Mouse (Mus musculus) midbrain, embryonic 11.5 days (tissue): ENCODE results near the gene Tax1bp1. TPM values are rescaled to one million over a fixed set of nuclear protein-coding genes. Genes with fewer than 3 reads are reported as not detected.
A peak's percentile ranks its signal among the peaks of the same experiment; 100 is the strongest.

Experiments
- ATAC-seq: fragments of 200-750 bp; cut with Nextera tagmentation; 2 replicates; pipeline ENCODE4 v1.8.0; 2017; ENCODE audit warnings: moderate TSS enrichment, moderate library complexity; ENCODE audit not compliant: low FRiP score
- DNase-seq: peaks from one replicate; pipeline ENCODE4 v3.0.0; 2015; ENCODE audit warnings: low spot score; ENCODE audit errors: missing footprints
- H3K27ac ChIP-seq: fragments of 300-500 bp; sonication (generic); 2 replicates; pipeline ENCODE4 v1.5.1; 2014; ENCODE audit warnings: low read depth, low read length
- H3K27me3 ChIP-seq: fragments of 300-500 bp; sonication (generic); 2 replicates; pipeline ENCODE4 v1.6.1; 2014; ENCODE audit warnings: mild to moderate bottlenecking, low read length, moderate library complexity, mixed read lengths; ENCODE audit not compliant: control insufficient read depth, insufficient read depth
- H3K36me3 ChIP-seq: fragments of 300-500 bp; sonication (generic); 2 replicates; pipeline ENCODE4 v1.6.1; 2014; ENCODE audit warnings: mild to moderate bottlenecking, low read length, moderate library complexity, mixed read lengths; ENCODE audit not compliant: control insufficient read depth, insufficient read depth
- H3K4me1 ChIP-seq: fragments of 300-500 bp; sonication (generic); 2 replicates; pipeline ENCODE4 v1.6.1; 2014; ENCODE audit warnings: low read length; ENCODE audit not compliant: control insufficient read depth, insufficient read depth
- H3K4me2 ChIP-seq: fragments of 300-500 bp; sonication (generic); 2 replicates; pipeline ENCODE4 v1.6.1; 2014; ENCODE audit warnings: mild to moderate bottlenecking, moderate library complexity
- H3K4me3 ChIP-seq: fragments of 300-500 bp; sonication (generic); 2 replicates; pipeline ENCODE4 v1.5.1; 2014; ENCODE audit warnings: low read depth, low read length
- H3K9ac ChIP-seq: fragments of 300-500 bp; sonication (generic); 2 replicates; pipeline ENCODE4 v1.6.1; 2014; ENCODE audit warnings: low read length
- H3K9me3 ChIP-seq: fragments of 300-500 bp; sonication (generic); 2 replicates; pipeline ENCODE4 v1.6.1; 2016; ENCODE audit warnings: low read length; ENCODE audit not compliant: control insufficient read depth
- WGBS: fragments of 180-500 bp; shearing (Covaris S2); extraction: QIAGEN DNeasy Blood & Tissue Kit; methylation state at CpG from one replicate; pipeline ENCODE4 v1.1.7; 2014; 5-methylcytosine and 5-hydroxymethylcytosine counted together
- polyA plus RNA-seq: library from polyadenylated mRNA; unstranded; fragments of >200 nt; fragmentation: Nextera tagmentation; extraction: Ambion mirVana; gene quantifications from 2 replicates; pipeline ENCODE4 v1.2.1, GENCODE M21; 2014

Tax1bp1 gene
- polyA plus RNA-seq, 1 experiment from 2014 or later: 144 TPM

- no peaks in the 10 kb centered on the region for H3K9me3 ChIP-seq
- no peaks in the 10 kb centered on the region for H3K4me1 ChIP-seq
- no peak for ATAC-seq
- H3K4me3 ChIP-seq: no peak overlapping the region
- WGBS: 71% methylated on average over 4 of the region's 4 CpGs
- no peak overlapping the region for H3K27ac ChIP-seq
- DNase-seq: no peak
- H3K9ac ChIP-seq: no peak overlapping the region
- no peaks in the 10 kb centered on the region for H3K27me3 ChIP-seq
- H3K36me3 ChIP-seq: no peaks in the 10 kb centered on the region
- H3K4me2 ChIP-seq: no peak overlapping the region
Measured at GRCm38 (mm10) chr6:52697964-52698535, 15.5 kb upstream of the Tax1bp1 start.

GRCm38 (mm10) chr6:52699050-52699449 is 14.5 kb upstream of the Tax1bp1 start:
- DNase-seq: no peak
- no peaks in the 10 kb centered on the region for H3K4me1 ChIP-seq
- H3K36me3 ChIP-seq: no peaks in the 10 kb centered on the region
- no peak overlapping the region for H3K4me2 ChIP-seq
- H3K9ac ChIP-seq: no peak overlapping the region
- 97% methylated on average over 1 of the region's 1 CpGs for WGBS
- no peak overlapping the region for H3K27ac ChIP-seq
- no peaks in the 10 kb centered on the region for H3K27me3 ChIP-seq
- no peak overlapping the region for H3K4me3 ChIP-seq
- no peak for ATAC-seq
- no peaks in the 10 kb centered on the region for H3K9me3 ChIP-seq

GRCm38 (mm10) chr6:52699899-52700298 is 13.6 kb upstream of the Tax1bp1 start:
- DNase-seq: no peak
- Histone ChIP-seq H3K4me1 (no peaks in the 10 kb centered on the region), H3K27me3 (no peaks in the 10 kb centered on the region), H3K9me3 (no peaks in the 10 kb centered on the region), H3K9ac (no peak overlapping the region), H3K36me3 (no peaks in the 10 kb centered on the region), H3K4me2 (no peak overlapping the region), H3K4me3 (no peak overlapping the region), H3K27ac (no peak overlapping the region)
- no peak for ATAC-seq
- 91% methylated on average over 4 of the region's 4 CpGs for WGBS

- Histone ChIP-seq H3K27me3 (no peaks in the 10 kb centered on the region), H3K4me3 (no peak overlapping the region), H3K27ac (no peak overlapping the region), H3K9ac (no peak overlapping the region), H3K9me3 (no peaks in the 10 kb centered on the region), H3K4me2 (no peak overlapping the region), H3K36me3 (no peaks in the 10 kb centered on the region), H3K4me1 (no peaks in the 10 kb centered on the region)
- DNase-seq (no peak), ATAC-seq (no peak)
- WGBS: 86% methylated on average over 2 of the region's 2 CpGs
Measured at GRCm38 (mm10) chr6:52703263-52703662, 10.3 kb upstream of the Tax1bp1 start.

GRCm38 (mm10) chr6:52705280-52705679 is 8.2 kb upstream of the Tax1bp1 start:
- H3K4me2 ChIP-seq: no peak overlapping the region
- no peak overlapping the region for H3K9ac ChIP-seq
- H3K27me3 ChIP-seq: no peaks in the 10 kb centered on the region
- ATAC-seq: no peak
- H3K27ac ChIP-seq: no peak overlapping the region
- H3K9me3 ChIP-seq: no peaks in the 10 kb centered on the region
- no peak overlapping the region for H3K4me3 ChIP-seq
- no peaks in the 10 kb centered on the region for H3K36me3 ChIP-seq
- no peaks in the 10 kb centered on the region for H3K4me1 ChIP-seq
- DNase-seq: no peak

- WGBS: 93% methylated on average over 5 of the region's 5 CpGs
- H3K9me3 ChIP-seq: no peaks in the 10 kb centered on the region
- no peak overlapping the region for H3K27ac ChIP-seq
- DNase-seq (no peak), ATAC-seq (no peak)
- H3K4me1 ChIP-seq: no peaks in the 10 kb centered on the region
- no peaks in the 10 kb centered on the region for H3K27me3 ChIP-seq
- no peak overlapping the region for H3K4me2 ChIP-seq
- no peak overlapping the region for H3K4me3 ChIP-seq
- H3K9ac ChIP-seq: no peak overlapping the region
- H3K36me3 ChIP-seq: no peaks in the 10 kb centered on the region
Measured at GRCm38 (mm10) chr6:52707815-52708214, 5.7 kb upstream of the Tax1bp1 start.

GRCm38 (mm10) chr6:52712563-52712962 is 966 bp upstream of the Tax1bp1 start:
- no peak for DNase-seq
- Histone ChIP-seq H3K27ac (no peak overlapping the region), H3K4me3 (no peak overlapping the region), H3K27me3 (no peaks in the 10 kb centered on the region), H3K9me3 (no peaks in the 10 kb centered on the region), H3K4me2 (no peak overlapping the region), H3K4me1 (no peaks in the 10 kb centered on the region; the same call in 1 of the 2 replicates), H3K36me3 (no peaks in the 10 kb centered on the region), H3K9ac (no peak overlapping the region)
- WGBS: 81% methylated on average over 2 of the region's 2 CpGs
- no peak for ATAC-seq

GRCm38 (mm10) chr6:52713897-52714509 is 474 bp downstream of the Tax1bp1 start:
- Histone ChIP-seq H3K36me3 (no peaks in the 10 kb centered on the region), H3K4me1 (no peaks in the 10 kb centered on the region; the same call in 1 of the 2 replicates), H3K4me3 (peak overlapping the region; percentile 97), H3K27ac (peak overlapping the region; percentile 65; the same call in 1 of the 2 replicates), H3K9ac (peak overlapping the region; percentile 90), H3K27me3 (no peaks in the 10 kb centered on the region), H3K9me3 (no peaks in the 10 kb centered on the region), H3K4me2 (peak overlapping the region; percentile 69)
- WGBS: under 1% methylated on average over 50 of the region's 52 CpGs
- DNase-seq (peak; percentile 97), ATAC-seq (peak; percentile 83)

- Histone ChIP-seq H3K9me3 (no peaks in the 10 kb centered on the region), H3K4me2 (no peak overlapping the region), H3K27ac (no peak overlapping the region), H3K9ac (no peak overlapping the region), H3K4me1 (no peaks in the 10 kb centered on the region; the same call in 1 of the 2 replicates), H3K27me3 (no peaks in the 10 kb centered on the region), H3K36me3 (no peaks in the 10 kb centered on the region), H3K4me3 (no peak overlapping the region)
- 82% methylated on average over 5 of the region's 5 CpGs for WGBS
- DNase-seq: no peak
- ATAC-seq: no peak
Measured at GRCm38 (mm10) chr6:52717493-52718192, 4.1 kb downstream of the Tax1bp1 start.
